Mouse (Mus musculus) left cerebral cortex, postnatal 36 days (tissue): Measurements from ENCODE around the gene Dll4. TPM values are rescaled to one million over a fixed set of nuclear protein-coding genes. Genes with fewer than 3 reads are reported as not detected.

Experiments
- DNase-seq, 2 experiments: peaks; one replicate each; pipeline ENCODE4 v3.0.0; 2021 to 2022; ENCODE audit warnings: low spot score in 2 of 2, mixed read lengths in 1 of 2
- intact Hi-C: fragments of 180-260 bp; cut with DNase I; formaldehyde crosslinking; loops from one replicate; pipeline ENCODE4 v1.15.1; 2025
- total RNA-seq, 2 experiments: library from RNA; stranded (reverse); gene quantifications; 2 replicates each; pipeline ENCODE4 v1.2.3; 2021

The Dll4 gene
- total RNA-seq, 2 experiments from 2014 or later: 3.2 to 3.8 TPM

- no peak for DNase-seq
- intact Hi-C loops: no loop called here
These were observed 34.2 kb downstream of the Dll4 start for GRCm38 (mm10) chr2:119359721-119360291.

GRCm38 (mm10) chr2:119364969-119365368 lies 39.4 kb downstream of the Dll4 start:
- intact Hi-C loops: no loop called here
- DNase-seq: no peak

- intact Hi-C loops: no loop called here
- DNase-seq: no peak
These were observed 41.8 kb downstream of the Dll4 start for GRCm38 (mm10) chr2:119367346-119367745.

- intact Hi-C loops: no loop called here
- DNase-seq: no peak
These were observed 44.5 kb downstream of the Dll4 start for GRCm38 (mm10) chr2:119370116-119370515.

- intact Hi-C loops: no loop called here
- no peak for DNase-seq
These were observed 51.7 kb downstream of the Dll4 start for GRCm38 (mm10) chr2:119377286-119377685.

GRCm38 (mm10) chr2:119377826-119378225 lies 52.2 kb downstream of the Dll4 start:
- no peak for DNase-seq
- intact Hi-C loops: no loop called here

GRCm38 (mm10) chr2:119379455-119379854 lies 53.9 kb downstream of the Dll4 start:
- DNase-seq: no peak
- intact Hi-C loops: no loop called here

Other genes with a start within 250 kb of the Dll4 start
- gene Rad51, start 213.0 kb upstream of the Dll4 start, total RNA-seq: 1 to 10 TPM in 1 of 2 experiments, under 1 TPM in 1; 0.57 to 1.5 TPM
- 10 to 100 TPM; 53.4 to 58.1 TPM for gene Rmdn3, start 168.8 kb upstream of the Dll4 start, total RNA-seq
- gene Gchfr, start 158.0 kb upstream of the Dll4 start, total RNA-seq: not detected
- gene Gm14137, start 151.3 kb upstream of the Dll4 start, total RNA-seq: not detected
- 10 to 100 TPM; 34.9 TPM for gene Zfyve19, start 117.2 kb upstream of the Dll4 start, total RNA-seq
- gene Dnajc17, start 117.0 kb upstream of the Dll4 start, total RNA-seq: 10 to 100 TPM; 16.4 to 16.6 TPM
- gene Ppp1r14d, start 95.9 kb upstream of the Dll4 start, total RNA-seq: not detected
- 1 to 10 TPM in 1 of 2 experiments, under 1 TPM in 1; 0.76 to 1.3 TPM for gene Spint1, start 88.4 kb upstream of the Dll4 start, total RNA-seq
- 10 to 100 TPM in 1 of 2 experiments, 1 to 10 TPM in 1; 7.9 to 10.9 TPM for gene Rhov, start 54.5 kb upstream of the Dll4 start, total RNA-seq
- 10 to 100 TPM; 47.7 to 50.1 TPM for gene Vps18, start 37.0 kb upstream of the Dll4 start, total RNA-seq
- 1 to 10 TPM; 8.2 to 8.9 TPM for gene Chac1, start 25.4 kb downstream of the Dll4 start, total RNA-seq
- 10 to 100 TPM; 19.8 to 23.3 TPM for gene Ino80, start 151.9 kb downstream of the Dll4 start, total RNA-seq
- under 1 TPM; 0.48 to 0.91 TPM for gene Exd1, start 221.8 kb downstream of the Dll4 start, total RNA-seq
- 100 to 1,000 TPM; 168 to 175 TPM for gene Chp1, start 221.9 kb downstream of the Dll4 start, total RNA-seq